Mouse (Mus musculus): ENCODE measurements at regions not wholly inside any gene's neighbourhood (a gene's known extent, or its start where the extent isn't known, plus 50 kb on each side); places are given as distances from the start of the nearest gene placed in this dataset.

- ATAC-seq (ENCODE audit: low FRiP score): no peak
- Histone ChIP-seq H3K4me1 (no peaks in the 10 kb centered on the region), H3K27me3 (no peaks in the 10 kb centered on the region), H3K36me3 (replicated peaks) (no peaks in the 10 kb centered on the region), H3K4me2 (no peak overlapping the region), H3K4me3 (replicated peaks) (no peak overlapping the region), H3K27ac (no peak overlapping the region), H3K9me3 (no peaks in the 10 kb centered on the region), H3K9ac (no peak overlapping the region)
- 90% methylated on average over 1 of the region's 1 CpGs for WGBS
Measured at GRCm38 (mm10) chr1:5317088-5317487, 509.4 kb downstream of the Gm37988 start.

- Histone ChIP-seq H3K36me3 (replicated peaks) (no peaks in the 10 kb centered on the region), H3K4me2 (no peak overlapping the region), H3K9me3 (no peaks in the 10 kb centered on the region), H3K9ac (no peak overlapping the region), H3K27ac (no peak overlapping the region), H3K27me3 (no peaks in the 10 kb centered on the region), H3K4me3 (replicated peaks) (no peak overlapping the region), H3K4me1 (no peaks in the 10 kb centered on the region)
- no peak for ATAC-seq (ENCODE audit: low FRiP score)
Measured at GRCm38 (mm10) chr1:5326311-5326710, 518.6 kb downstream of the Gm37988 start.

Measured in forebrain, embryonic 12.5 days (tissue).